8 mouse cellular contexts compared by ENCODE assay signal in the genomic region with DNA sequence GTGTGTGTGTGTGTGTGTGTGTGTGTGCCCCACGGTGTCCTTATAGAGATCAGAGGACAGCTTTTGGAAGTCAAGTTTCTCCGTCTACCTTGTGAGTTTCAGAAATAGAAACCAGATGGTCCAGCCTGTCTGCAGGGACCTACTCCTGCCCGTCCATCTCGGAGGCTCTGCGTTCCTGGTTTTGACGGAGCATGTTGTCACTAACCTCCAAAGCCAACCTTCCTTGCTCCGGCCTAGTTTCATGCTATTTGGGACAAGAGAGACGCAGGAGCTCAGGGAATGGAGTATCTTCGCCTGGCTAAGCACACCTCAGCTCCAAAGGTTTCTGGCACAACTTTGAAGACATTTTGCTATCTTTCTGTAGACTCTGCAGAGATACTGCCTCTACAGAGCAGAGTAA. TPM values are rescaled to one million over a fixed set of nuclear protein-coding genes. Genes with fewer than 3 reads are reported as not detected.
DNase-seq lines count a peak whose midpoint lies in the region; ATAC-seq and TF ChIP-seq lines count a peak whose summit lies in the region.

No protein-coding gene starts in this region.

- 12% methylated on average over 9 of the region's 9 CpGs for WGBS in limb, embryonic 13.5 days

- no peak for DNase-seq in layer of hippocampus, adult 2 months (ENCODE audit: low spot score in 2 of 2)
- DNase-seq in layer of hippocampus, postnatal 36 days: no peak
- DNase-seq in cerebellum, adult 8-10 months: peak; percentile 64
- DNase-seq in gastrocnemius, postnatal 25 days: peak; percentile 51
- DNase-seq in retina, embryonic 14.5 days (ENCODE audit: low spot score): peak; percentile 54
- DNase-seq in urinary bladder, postnatal 25 days (ENCODE audit: low spot score): no peak
- DNase-seq in lung, postnatal 4 days: no peak

- 0 out of 2 replicates have a peak overlapping the region, but pooled peaks have one; percentile 40 for H3K9ac ChIP-seq in limb, embryonic 13.5 days

- peaks cover 39% of the 10 kb centered on the region for H3K4me1 ChIP-seq in limb, embryonic 13.5 days

- H3K4me3 ChIP-seq in layer of hippocampus, adult 2 months: no peak overlapping the region
- H3K4me3 ChIP-seq in limb, embryonic 13.5 days: peak overlapping the region; percentile 25

- H3K9me3 ChIP-seq in limb, embryonic 13.5 days: peaks cover 6% of the 10 kb centered on the region; the same call in 1 of the 2 replicates

- peak overlapping the region; percentile 95 for H3K27ac ChIP-seq in layer of hippocampus, adult 2 months
- H3K27ac ChIP-seq in limb, embryonic 13.5 days: peak overlapping the region; percentile 97

- no peaks in the 10 kb centered on the region for H3K36me3 ChIP-seq in limb, embryonic 13.5 days

- no peak for ATAC-seq in limb, embryonic 13.5 days (ENCODE audit: low FRiP score, low read depth)

- no peak for TF ChIP-seq CTCF in layer of hippocampus, adult 2 months (conservative IDR thresholded peaks at IDR 0.05)

- no peaks in the 10 kb centered on the region for H3K27me3 ChIP-seq in limb, embryonic 13.5 days

- peak overlapping the region; percentile 63 for H3K4me2 ChIP-seq in limb, embryonic 13.5 days (replicated peaks)

RNA-seq across cellular contexts. Expression of gene Chd2, which starts 54.2 kb away (rescaled TPM):
- 10 to 100 TPM; 57.1 to 58.3 TPM for total RNA-seq in layer of hippocampus, adult 2 months (2021)
- total RNA-seq in layer of hippocampus, postnatal 36 days (2021): 10 to 100 TPM; 46.4 to 61.7 TPM
- total RNA-seq in gastrocnemius, postnatal 25 days (2021): 10 to 100 TPM; 30.2 to 38.4 TPM
- 62.5 and 66.3 TPM in 2 replicates for polyA plus RNA-seq in limb, embryonic 13.5 days (2015; fragmentation: Nextera tagmentation; extraction: Ambion mirVana)

Comparison
In these comparisons a context has a peak if more than half of its experiments do, and no peak if none do; other contexts are left out.
1. DNase-seq: peak in cerebellum, adult 8-10 months (single experiment), gastrocnemius, postnatal 25 days (single experiment) and retina, embryonic 14.5 days (single experiment); none in layer of hippocampus, adult 2 months (0 of 2), layer of hippocampus, postnatal 36 days (0 of 2), urinary bladder, postnatal 25 days (single experiment) and lung, postnatal 4 days (0 of 2).